Mouse (Mus musculus): ENCODE measurements around the gene Nme2.
"Not testable (repeated sequence)": the region's sequence is repeated elsewhere in the genome, so short reads cannot be mapped to it uniquely, and the experiment has no call there.

The Nme2 gene

GRCm38 (mm10) chr11:93967381-93967780 is 11.3 kb upstream of the Nme2 start:
- DNase-seq (ENCODE audit: low spot score in 2 of 2), result no peak

- no peak for DNase-seq (ENCODE audit: low spot score in 2 of 2)
Observed at GRCm38 (mm10) chr11:93965391-93965790, 9.3 kb upstream of the Nme2 start.

- no peak for DNase-seq (ENCODE audit: low spot score in 2 of 2)
Observed at GRCm38 (mm10) chr11:93963013-93963412, 7.0 kb upstream of the Nme2 start.

- no peak for DNase-seq (ENCODE audit: low spot score in 2 of 2)
Observed at GRCm38 (mm10) chr11:93961482-93961881, 5.4 kb upstream of the Nme2 start.

- no peak for DNase-seq (ENCODE audit: low spot score in 2 of 2)
Observed at GRCm38 (mm10) chr11:93957746-93958145, 1.7 kb upstream of the Nme2 start.

GRCm38 (mm10) chr11:93957031-93957555 is 1.0 kb upstream of the Nme2 start:
- DNase-seq (ENCODE audit: low spot score in 2 of 2), result no peak

GRCm38 (mm10) chr11:93955256-93956150 is 556 bp downstream of the Nme2 start:
- DNase-seq (ENCODE audit: low spot score in 2 of 2), result peak; percentile 86 to 89

- no peak for DNase-seq (ENCODE audit: low spot score in 2 of 2)
Observed at GRCm38 (mm10) chr11:93954738-93955255, 1.3 kb downstream of the Nme2 start.

- DNase-seq (ENCODE audit: low spot score in 2 of 2), result no peak
Observed at GRCm38 (mm10) chr11:93952376-93952775, 3.7 kb downstream of the Nme2 start.

- DNase-seq (ENCODE audit: low spot score in 2 of 2), result no peak
Observed at GRCm38 (mm10) chr11:93950045-93950444, 6.0 kb downstream of the Nme2 start.

GRCm38 (mm10) chr11:93948887-93949567 is 7.0 kb downstream of the Nme2 start:
- no peak for DNase-seq (ENCODE audit: low spot score in 2 of 2)

- DNase-seq (ENCODE audit: low spot score in 2 of 2), result no peak
Observed at GRCm38 (mm10) chr11:93944986-93945385, 11.1 kb downstream of the Nme2 start.

GRCm38 (mm10) chr11:93940906-93941305 is 15.2 kb downstream of the Nme2 start:
- DNase-seq (ENCODE audit: low spot score in 2 of 2), result peak in 1 of 2 experiments; percentile 40

- no peak for DNase-seq (ENCODE audit: low spot score in 2 of 2)
Observed at GRCm38 (mm10) chr11:93929106-93929505, 27.0 kb downstream of the Nme2 start.

GRCm38 (mm10) chr11:93915019-93915418 is 41.0 kb downstream of the Nme2 start:
- not testable (repeated sequence) for DNase-seq (ENCODE audit: low spot score in 2 of 2)

GRCm38 (mm10) chr11:93911603-93912002 is 44.5 kb downstream of the Nme2 start:
- no peak for DNase-seq (ENCODE audit: low spot score in 2 of 2)

GRCm38 (mm10) chr11:93908829-93909228 is 47.2 kb downstream of the Nme2 start:
- DNase-seq (ENCODE audit: low spot score in 2 of 2), result no peak

- DNase-seq (ENCODE audit: low spot score in 2 of 2), result no peak
Observed at GRCm38 (mm10) chr11:93907839-93908238, 48.2 kb downstream of the Nme2 start.

GRCm38 (mm10) chr11:93906834-93907233 is 49.2 kb downstream of the Nme2 start:
- DNase-seq (ENCODE audit: low spot score in 2 of 2), result no peak
